Mouse (Mus musculus) cortical plate, adult 2 months (tissue): ENCODE data around the gene Aagab. TPM values are rescaled to one million over a fixed set of nuclear protein-coding genes. Genes with fewer than 3 reads are reported as not detected.

Experiments used
- H3K27ac ChIP-seq: fragments of 200-500 bp; 2 replicates; pipeline ENCODE4 v1.5.1; 2012; ENCODE audit warnings: low read length, control low read depth, inconsistent platforms; ENCODE audit not compliant: insufficient read depth
- H3K4me1 ChIP-seq: fragments of 200-500 bp; 2 replicates; pipeline ENCODE4 v1.6.1; 2011; ENCODE audit warnings: low read length; ENCODE audit not compliant: control insufficient read depth, insufficient read depth
- H3K4me3 ChIP-seq: fragments of 200-500 bp; 2 replicates; pipeline ENCODE4 v1.5.1; 2011; ENCODE audit warnings: mild to moderate bottlenecking, low read length, control low read depth; ENCODE audit not compliant: insufficient read depth
- CTCF ChIP-seq: fragments of 200-500 bp; IDR thresholded peaks from 2 replicates; pipeline ENCODE4 v1.5.1; 2011; ENCODE audit warnings: mild to moderate bottlenecking, control low read depth, low read length; ENCODE audit not compliant: insufficient read depth; ENCODE audit errors: extremely low read depth
- POLR2A ChIP-seq: fragments of 200-500 bp; IDR thresholded peaks from 2 replicates; pipeline ENCODE4 v1.6.1; 2011; ENCODE audit warnings: mild to moderate bottlenecking, low read length, control low read depth; ENCODE audit not compliant: insufficient read depth; ENCODE audit errors: extremely low read depth
- polyA plus RNA-seq: library from polyadenylated mRNA; depleted of rRNA; stranded (reverse); fragments of >200 nt; gene quantifications from 2 replicates; pipeline ENCODE4 v1.2.3, GENCODE M21; 2012

The Aagab gene
- polyA plus RNA-seq, 1 experiment: 30.7 TPM

- H3K4me1 ChIP-seq: no peaks in the 10 kb centered on the region
- no peak for TF ChIP-seq POLR2A
- TF ChIP-seq CTCF: no peak
- no peak overlapping the region for H3K4me3 ChIP-seq
- H3K27ac ChIP-seq: no peak overlapping the region
Observed at GRCm38 (mm10) chr9:63571895-63572294, 30.6 kb upstream of the Aagab start.

- Histone ChIP-seq H3K4me1 (no peaks in the 10 kb centered on the region), H3K27ac (no peak overlapping the region), H3K4me3 (no peak overlapping the region)
- no peak for TF ChIP-seq POLR2A
- TF ChIP-seq CTCF: peak; percentile 47; the same call in 1 of the 2 replicates
Observed at GRCm38 (mm10) chr9:63572874-63573273, 29.6 kb upstream of the Aagab start.

GRCm38 (mm10) chr9:63577469-63577868 lies 25.0 kb upstream of the Aagab start:
- no peak for TF ChIP-seq CTCF
- TF ChIP-seq POLR2A: no peak
- no peak overlapping the region for H3K27ac ChIP-seq
- H3K4me1 ChIP-seq: 0 out of 2 replicates have a peak, but pooled peaks cover 2% of the 10 kb centered on the region
- no peak overlapping the region for H3K4me3 ChIP-seq

DNA sequence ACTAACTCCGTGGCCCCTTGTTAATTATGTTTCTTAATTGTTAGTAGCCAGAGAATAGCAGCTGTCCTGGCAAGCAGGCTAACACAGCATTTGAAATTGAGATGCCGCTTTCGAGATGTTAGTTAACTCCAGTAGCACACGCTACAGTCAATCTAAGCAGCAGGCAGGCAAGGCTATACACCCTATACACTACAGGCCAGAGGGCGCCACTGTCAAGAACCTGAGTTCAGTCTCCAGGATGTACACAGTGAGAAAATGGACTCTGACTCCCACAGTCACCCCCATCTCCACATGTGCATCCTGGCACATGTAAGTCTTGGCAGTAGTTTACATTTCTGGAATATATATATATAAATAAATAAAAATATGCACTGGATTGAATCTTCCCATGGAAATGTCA lies 22.8 kb upstream of the Aagab start:
- H3K27ac ChIP-seq: no peak overlapping the region
- H3K4me3 ChIP-seq: no peak overlapping the region
- TF ChIP-seq CTCF (no peak), POLR2A (no peak)
- 0 out of 2 replicates have a peak, but pooled peaks cover 2% of the 10 kb centered on the region for H3K4me1 ChIP-seq

DNA sequence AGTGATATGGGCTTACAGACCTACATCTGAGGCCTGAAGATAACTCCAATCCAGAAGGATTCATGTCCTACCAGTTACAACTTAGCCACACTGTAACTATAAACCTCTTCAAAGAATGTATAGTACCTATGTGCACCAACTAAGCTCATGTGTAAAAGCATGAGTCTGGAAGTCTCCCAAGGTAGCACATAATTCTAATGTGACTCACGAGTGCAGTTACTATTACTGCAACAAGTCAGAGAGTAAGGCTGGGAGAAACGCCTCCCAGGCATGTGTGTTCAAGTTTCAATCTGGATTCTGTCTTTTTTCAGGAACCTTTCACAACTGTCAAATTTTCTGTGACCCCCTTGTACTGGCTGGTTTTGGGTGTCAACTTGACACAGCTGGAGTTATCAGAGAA lies 22.4 kb upstream of the Aagab start:
- no peak overlapping the region for H3K27ac ChIP-seq
- 0 out of 2 replicates have a peak, but pooled peaks cover 2% of the 10 kb centered on the region for H3K4me1 ChIP-seq
- no peak for TF ChIP-seq CTCF
- no peak for TF ChIP-seq POLR2A
- H3K4me3 ChIP-seq: no peak overlapping the region

DNA sequence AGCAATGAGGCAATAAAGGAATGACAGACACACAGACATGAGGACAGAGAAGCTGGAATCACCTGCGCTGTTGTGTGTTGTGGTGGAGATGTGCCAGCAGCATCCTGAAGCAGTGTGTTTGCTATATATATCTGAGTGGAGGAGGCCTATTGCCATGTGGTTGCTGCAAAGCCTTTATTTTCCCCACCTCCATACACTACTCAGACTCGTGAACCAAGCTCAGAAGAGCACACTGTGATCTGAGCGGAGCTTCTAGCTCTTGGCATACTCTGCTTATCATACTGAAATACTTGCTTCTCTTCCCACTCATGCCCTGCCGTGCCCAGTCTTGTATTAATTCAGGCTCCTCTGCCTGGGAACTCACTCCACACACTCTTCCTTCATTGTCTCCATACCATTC lies 20.7 kb upstream of the Aagab start:
- 0 out of 2 replicates have a peak, but pooled peaks cover 2% of the 10 kb centered on the region for H3K4me1 ChIP-seq
- H3K27ac ChIP-seq: no peak overlapping the region
- no peak overlapping the region for H3K4me3 ChIP-seq
- TF ChIP-seq CTCF: no peak
- TF ChIP-seq POLR2A: no peak

DNA sequence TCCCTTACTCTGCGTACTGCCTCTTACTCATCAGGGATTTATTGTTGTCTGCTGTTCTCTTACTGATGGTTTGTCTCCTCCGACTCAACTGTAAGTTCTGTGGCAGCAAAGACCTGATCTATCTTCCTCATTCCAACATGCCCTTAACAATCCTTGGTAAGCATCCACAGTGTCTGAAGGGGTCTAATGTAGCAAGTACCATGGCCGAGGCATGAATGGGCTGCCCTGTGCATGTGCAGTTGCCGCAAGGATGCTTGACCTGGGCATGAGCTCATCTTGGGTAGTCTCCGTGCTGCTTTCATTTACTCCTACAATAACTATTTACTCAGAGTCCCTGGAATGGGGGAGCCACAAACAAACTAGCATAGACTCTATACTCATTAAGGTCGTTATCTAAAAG lies 17.2 kb upstream of the Aagab start:
- TF ChIP-seq CTCF: no peak
- TF ChIP-seq POLR2A: no peak
- H3K4me1 ChIP-seq: 0 out of 2 replicates have a peak, but pooled peaks cover 2% of the 10 kb centered on the region
- H3K27ac ChIP-seq: no peak overlapping the region

GRCm38 (mm10) chr9:63589209-63589608 lies 13.3 kb upstream of the Aagab start:
- H3K4me3 ChIP-seq: no peak overlapping the region
- no peaks in the 10 kb centered on the region for H3K4me1 ChIP-seq
- TF ChIP-seq CTCF (no peak), POLR2A (no peak)
- no peak overlapping the region for H3K27ac ChIP-seq

More for the DNA sequence above, 17.2 kb upstream of the Aagab start:
- no peak overlapping the region for H3K4me3 ChIP-seq

- Histone ChIP-seq H3K27ac (no peak overlapping the region), H3K4me1 (no peaks in the 10 kb centered on the region), H3K4me3 (no peak overlapping the region)
- TF ChIP-seq CTCF (no peak), POLR2A (no peak)
Observed at GRCm38 (mm10) chr9:63590592-63590991, 11.9 kb upstream of the Aagab start.

GRCm38 (mm10) chr9:63591661-63592256 lies 10.7 kb upstream of the Aagab start:
- no peak for TF ChIP-seq POLR2A
- no peak for TF ChIP-seq CTCF
- Histone ChIP-seq H3K27ac (no peak overlapping the region), H3K4me1 (no peaks in the 10 kb centered on the region; the same call in 1 of the 2 replicates), H3K4me3 (no peak overlapping the region)
